Mouse (Mus musculus) cerebellum, adult 11 months (tissue): Measurements from ENCODE around the gene Lgals12.

Experiments used
- DNase-seq: peaks from one replicate; pipeline ENCODE4 v3.0.0; 2022

Lgals12 gene

DNA sequence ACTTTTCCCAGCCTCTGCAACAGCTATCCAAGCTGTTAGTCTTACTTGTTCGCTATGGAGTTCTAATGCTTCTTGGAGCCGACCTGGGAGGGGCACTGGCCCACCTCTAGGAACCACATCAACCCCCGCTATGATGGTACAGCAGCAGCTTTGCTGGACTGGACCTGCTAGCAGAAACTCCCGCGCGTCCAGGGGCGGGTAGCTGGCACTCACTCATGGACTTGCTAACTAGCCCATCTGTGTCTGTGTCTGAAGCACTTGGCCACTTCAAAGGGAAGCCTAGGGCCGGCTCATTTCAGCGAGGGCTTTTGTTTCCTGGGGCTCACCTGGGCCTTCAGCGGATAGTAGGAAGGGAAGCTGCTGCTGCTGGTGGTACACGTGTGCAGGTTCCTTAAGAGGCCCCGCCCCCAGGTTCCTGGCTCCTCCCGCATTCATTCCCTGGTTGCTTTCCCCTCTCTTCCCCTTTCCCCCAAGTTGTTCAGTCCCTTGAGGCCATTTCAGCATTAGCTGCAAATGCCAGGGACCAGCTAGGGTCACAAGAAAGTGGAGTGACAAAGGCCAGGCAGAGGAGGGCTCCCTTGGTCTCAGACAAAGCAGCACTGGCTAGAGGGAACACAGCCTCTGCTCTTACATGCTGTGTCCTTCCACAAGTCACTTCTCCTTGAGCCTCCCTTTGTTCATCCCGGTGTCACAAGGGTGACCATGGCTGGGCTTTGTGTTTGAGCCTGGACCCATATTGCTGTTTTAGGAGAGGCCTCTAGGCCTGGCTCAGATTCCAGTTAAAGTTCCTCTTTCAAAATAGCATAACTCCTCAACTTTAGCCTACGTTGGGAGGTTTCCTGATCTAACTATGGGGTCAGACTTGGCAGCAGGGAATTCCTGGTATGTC is at the start of gene Lgals12:
Gene Lgals12 (minus strand): TSS at position 393 of the 889 bp plus-strand sequence.
- no peak for DNase-seq

DNA sequence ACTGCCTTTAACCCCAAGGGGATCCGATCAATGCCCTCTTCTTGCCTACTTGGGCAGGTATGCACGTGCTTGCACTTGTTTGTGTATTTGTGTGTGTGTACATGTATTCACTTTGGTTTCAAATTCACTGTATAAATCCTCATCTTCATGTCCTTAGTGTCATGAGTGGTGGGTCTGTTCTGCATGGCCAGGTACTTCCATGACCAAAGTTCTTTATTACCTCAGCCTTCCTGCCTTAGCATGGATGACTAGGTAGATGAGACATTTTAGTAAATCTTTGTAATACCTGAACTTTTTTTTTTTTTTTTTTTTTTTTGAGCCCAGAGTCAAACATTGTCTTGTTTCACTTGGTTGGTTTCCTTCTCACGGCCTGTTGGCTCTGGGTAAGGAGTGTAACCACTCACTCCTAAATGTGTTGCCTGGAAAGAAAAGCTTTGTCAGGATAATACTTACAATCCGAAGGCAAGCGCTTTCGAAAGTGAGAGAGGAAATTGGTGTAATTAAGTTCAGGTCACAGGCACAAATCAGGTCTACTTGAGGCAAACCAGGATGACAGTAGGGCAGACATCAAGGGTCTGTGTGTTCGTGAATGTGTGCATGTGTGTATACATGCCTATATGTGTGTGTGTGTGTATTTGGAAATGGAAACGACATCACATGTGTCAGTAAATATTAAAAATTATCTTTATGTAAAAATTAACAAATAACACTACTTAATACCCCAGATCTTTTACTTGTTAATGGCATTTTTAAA is 42.1 kb upstream of the Lgals12 start:
- DNase-seq: no peak

DNA sequence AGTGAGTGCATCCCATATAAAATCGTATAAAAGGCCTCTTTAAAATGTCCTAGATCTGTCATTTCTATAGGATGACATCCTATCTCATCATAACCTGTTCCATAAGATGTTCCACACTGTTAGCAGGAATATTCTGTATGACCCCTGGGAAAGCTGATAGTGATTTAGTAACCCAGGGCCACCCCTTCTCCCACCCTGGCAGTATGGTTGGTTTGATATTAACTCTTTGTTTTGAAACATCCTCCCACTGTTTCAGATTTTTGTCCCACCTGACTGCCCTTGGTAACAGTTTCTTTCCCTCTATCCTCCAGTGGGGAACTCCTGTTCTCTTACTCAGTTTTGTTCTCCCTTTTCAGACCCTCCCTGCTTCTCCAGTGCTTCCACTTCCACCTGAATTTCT is 26.8 kb upstream of the Lgals12 start:
- no peak for DNase-seq

DNA sequence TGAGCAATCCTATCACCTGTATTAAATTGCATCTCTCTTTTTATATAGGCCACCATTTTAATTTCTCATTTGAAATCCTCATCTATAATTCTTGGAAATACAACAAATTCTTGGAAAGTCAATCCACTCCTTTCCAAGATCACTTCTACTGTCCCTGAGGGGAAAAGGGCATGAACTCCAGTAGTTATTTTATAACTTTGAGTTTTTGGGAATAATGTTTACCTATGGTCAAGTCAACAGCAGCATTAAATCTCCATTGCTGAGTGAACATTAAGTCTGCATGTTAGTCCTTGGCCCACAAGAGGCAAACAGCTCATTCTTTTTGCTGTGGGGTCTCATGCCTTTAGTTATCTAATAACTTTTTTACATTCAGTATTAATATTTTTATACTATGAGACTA is 26.0 kb upstream of the Lgals12 start:
- no peak for DNase-seq

DNA sequence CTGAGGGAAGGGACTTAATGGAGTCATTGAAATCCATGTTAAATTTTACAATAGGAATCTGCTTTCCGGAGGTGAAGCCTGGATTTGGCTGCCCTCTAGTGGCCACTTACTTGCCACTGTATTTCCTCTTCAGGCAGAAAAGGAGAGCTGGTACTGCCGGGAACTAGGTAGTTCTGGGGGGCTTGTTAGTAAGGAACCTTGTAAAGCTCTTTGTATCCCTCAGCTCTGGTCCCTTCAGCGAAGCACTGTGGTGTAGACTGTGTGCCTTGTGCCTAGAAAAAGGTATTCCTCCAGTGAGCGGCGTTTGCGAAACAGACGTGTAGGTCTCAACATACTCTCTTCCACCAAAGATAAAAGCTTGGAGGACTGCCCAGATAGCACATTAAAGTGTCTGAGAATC is 10.7 kb upstream of the Lgals12 start:
- peak; percentile 33 for DNase-seq

DNA sequence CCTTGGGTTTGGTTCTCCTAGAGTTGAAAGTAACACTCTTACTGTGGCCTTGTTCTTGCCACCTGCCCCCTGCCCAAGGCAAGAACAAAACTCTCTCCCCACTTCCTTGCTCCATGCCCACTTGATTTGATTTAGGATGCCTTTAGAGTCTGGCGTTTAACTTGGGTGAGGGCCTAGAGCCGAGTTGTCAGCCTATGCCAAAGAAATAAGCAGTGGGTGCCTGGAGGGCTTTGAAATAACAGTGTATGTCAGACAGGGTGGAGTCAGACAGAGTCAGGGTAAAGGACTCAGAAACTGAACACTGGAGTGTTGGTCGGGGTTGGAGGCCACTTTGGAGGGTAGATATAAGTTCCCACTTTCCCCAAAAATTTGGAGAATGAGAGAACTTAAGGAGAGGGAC is 10.1 kb upstream of the Lgals12 start:
- no peak for DNase-seq

DNA sequence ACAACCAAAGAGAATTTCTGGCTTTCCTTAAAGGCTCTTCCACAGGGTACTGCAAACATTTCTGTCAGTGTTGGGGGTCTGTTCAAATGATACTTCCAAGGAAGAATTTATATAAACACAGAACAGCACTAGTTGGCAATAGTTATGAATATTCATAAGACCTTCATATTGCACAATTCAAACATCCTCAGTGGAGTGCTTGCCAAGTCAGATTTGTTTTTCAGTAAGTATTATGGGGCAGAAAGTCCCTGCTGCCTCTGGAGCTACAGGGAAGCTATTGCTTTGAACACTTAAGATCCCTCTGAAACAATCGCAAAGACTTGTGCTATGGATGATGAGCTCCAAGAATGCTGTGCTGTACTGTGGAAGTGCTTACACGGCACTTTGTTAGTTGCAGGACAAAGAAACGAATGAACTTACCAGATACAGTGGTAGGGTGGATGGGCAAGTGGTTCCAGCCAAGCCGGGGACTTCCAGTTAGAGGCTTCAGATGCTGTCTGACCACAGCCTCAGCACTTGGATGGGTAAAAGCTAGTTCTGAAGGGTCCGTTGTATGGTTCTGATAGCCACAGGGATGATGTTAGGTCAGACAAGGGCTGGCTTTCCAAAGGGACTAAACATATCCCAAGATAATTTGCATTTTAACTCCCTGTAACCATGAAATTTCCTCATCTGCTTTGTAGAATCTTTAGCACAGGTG is 9.4 kb upstream of the Lgals12 start:
- DNase-seq: no peak

DNA sequence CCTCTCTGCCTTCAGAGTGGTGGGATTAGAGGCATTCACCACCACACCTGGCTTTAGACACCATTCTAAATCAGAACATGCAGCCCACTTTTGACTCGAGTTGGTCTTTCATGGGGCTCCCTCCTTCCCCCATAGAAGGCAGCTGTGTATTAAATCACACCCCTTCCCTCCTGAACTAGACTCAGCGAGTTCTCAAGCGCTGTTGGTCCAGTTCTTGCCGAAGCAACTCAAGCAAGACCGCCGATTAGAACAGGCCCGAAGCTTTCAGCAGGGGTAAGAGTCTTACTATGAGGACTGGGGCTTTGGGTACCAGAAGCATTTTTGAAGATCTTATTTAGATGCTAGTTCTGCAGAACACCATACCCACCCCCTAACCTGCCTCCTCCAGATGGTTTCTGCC is 6.2 kb upstream of the Lgals12 start:
- DNase-seq: no peak

DNA sequence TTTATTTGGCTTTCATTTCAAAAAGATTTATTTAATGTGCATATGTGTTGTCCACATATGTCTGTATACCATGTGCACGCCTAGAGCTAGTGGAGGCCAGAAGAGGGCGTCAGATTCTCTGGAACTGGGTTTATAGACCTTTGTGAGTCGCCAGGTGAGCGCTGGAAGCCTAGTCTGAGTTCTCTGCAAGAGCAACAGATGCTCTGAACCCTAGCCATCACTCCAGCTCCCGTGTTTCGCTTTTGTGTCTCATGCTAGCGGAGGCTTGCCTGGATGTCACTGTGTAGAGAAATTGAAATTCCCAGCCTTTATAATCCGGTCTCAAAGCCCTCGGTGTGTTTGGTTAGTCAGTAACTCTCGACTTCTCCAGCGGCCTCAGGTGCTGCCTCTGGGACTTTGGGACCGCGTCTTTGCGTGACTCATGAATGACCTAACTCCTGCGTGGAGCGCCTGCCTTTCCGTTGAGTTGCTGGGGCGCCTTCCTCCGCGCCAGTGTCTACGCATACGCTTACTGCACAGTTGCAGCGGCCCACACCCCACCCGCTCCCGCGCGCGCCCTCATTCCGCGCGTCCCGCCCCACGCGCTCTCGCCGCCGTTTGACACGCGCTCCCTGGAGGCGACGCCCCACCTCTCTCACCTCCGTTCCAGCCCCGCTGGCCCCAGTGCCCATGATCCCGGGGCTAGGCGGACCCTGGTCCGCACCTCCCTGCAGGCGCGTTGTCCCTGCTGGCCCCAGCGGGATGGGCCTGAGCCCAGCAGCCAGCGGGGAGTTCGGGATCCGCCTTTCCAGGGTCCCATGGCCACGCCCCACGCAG is 5.2 kb upstream of the Lgals12 start, which contains the start of gene Hrasls5:
Gene Hrasls5 (plus strand): TSS at position 600 of the 816 bp plus-strand sequence.
- no peak for DNase-seq

DNA sequence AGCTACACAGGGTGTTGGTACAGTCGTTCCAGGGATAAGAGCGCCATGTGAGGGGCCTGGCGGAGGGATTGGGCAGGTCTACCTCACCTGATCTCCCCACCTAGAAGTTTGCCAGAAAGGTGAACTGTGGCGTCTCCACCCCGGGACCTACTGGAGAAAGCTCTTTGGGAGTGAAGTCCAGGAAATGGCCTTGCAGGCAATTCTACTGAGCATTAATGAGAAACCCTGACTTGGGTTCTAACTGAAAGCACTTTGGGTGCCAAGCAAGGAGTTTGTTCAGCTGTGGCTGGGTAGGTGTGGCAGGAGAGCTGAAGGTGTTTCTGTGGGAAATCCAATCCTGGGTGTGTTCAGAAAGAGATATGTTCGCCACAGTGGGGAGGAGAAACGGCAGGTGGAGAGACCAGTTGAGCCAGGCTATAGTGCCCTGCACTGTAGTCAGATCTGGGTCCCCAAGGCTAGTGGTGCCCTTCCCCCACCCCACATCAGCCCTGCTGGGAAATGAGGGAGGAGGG is 753 bp upstream of the Lgals12 start:
- DNase-seq: no peak

DNA sequence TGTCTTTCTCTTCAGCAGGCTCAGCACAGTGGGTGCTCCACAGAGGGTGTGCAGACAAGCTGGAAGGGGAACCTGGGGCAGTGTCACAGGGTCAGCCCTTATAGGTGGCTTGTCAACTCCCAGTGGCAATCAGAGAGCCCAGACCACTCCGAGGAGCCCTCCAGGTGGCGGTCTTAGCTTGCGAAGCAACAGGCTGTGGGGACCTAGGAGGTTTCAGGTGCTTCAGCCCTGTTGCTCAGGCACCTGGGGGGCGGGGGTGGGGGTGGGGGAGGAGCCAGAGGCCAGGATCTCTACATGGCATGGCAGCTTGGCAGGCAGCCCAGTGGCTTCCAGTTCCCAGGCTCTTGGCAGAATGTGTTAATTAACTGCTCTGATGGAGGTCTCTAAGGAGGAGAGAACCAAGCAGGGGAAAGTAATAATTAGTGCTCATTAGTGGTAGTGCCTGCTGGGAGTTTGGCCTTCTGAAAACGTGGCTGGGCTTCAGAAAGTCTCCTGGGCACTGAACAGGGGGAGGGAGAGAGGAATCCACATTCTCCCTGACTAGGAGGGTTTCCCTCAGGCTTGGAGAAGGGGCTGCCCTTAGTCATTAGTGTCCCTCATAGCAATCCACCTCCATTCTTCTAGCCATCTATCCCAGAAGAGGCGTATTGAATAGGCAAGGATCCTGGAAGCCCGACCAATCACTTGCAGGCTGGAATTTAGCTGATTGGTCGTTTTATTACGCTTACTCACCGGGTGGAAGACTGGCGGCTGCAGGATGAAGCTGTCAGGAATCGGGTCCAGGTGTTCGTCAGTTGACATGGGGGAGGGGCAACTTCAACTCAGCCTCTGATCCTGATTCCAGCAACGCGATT is 836 bp downstream of the Lgals12 start:
- DNase-seq: no peak

DNA sequence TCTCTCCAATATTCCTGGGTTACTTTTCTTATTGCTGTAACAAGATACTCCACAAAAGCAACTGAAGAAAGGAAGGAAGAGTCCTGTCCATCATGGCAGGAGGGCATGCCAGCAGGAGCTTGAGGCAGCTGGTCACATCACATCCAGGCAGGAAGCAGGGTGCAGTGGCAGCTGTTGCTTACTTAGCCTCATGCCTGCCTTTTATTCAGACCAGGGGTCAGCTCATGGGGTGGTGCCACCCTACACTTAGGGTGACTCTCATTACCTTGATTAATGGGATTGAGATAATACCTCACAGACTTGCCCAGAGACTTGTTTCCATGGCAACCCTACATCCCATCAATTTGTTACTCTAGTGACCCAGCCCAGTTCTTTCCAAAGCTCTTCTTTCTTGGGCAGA is 2.0 kb downstream of the Lgals12 start:
- DNase-seq: no peak

DNA sequence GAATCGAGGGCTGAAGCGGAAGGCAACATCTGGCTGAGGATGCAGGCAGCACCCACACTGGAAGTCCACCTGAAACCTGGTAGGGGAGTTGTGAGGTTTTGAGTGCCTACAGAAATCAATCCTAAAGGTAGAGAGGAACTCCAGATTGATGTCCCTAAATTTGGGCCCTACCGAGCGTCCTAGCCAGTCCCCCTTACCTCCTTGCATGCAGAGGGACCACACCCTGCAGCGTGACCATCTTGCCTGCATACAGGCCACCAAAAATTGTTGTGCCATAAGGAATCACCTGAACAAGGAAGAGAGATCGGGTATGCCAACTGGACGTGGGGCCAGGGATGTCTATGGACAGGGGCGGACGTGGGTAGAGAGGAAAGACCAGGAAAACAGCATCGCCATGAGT is 2.9 kb downstream of the Lgals12 start:
- DNase-seq: no peak

DNA sequence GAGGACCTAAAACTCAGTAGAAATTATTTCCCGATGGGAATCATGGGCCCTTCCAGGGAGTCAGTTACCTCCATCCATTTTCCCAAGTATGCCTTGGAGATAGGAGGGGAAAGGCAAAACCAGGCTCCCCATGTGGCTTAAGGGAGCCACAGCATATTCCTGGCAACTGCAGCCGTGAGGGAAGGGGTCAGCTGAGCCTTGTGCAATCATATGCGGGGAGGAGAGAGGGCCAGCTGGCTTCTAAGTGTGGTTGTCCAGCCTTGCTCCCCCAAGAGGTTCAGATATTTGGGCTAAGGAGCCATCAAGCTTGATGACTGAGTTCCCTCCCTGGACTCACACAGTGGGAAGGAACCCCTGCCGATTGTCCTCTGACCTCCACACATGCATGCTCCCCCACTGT is 5.4 kb downstream of the Lgals12 start:
- no peak for DNase-seq

DNA sequence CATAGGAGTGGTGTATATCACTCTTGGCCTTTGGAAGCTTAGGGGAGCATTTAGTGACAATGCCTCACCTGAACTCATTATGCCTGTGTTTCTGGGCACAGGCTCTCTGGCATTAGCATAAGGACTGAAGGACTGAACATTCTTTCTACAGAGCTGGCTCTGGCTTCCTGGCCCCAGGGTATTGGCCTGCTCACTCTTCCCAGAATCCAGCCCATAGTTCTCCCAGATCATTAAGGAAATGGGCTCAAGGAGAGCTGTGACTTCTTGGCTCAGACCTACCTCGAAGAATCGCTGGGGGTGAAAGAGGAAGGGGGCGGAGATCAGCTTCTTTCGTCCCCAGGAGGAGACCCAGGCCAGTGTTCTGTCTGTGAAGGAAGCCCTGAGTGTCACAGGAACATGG is 8.5 kb downstream of the Lgals12 start:
- no peak for DNase-seq

DNA sequence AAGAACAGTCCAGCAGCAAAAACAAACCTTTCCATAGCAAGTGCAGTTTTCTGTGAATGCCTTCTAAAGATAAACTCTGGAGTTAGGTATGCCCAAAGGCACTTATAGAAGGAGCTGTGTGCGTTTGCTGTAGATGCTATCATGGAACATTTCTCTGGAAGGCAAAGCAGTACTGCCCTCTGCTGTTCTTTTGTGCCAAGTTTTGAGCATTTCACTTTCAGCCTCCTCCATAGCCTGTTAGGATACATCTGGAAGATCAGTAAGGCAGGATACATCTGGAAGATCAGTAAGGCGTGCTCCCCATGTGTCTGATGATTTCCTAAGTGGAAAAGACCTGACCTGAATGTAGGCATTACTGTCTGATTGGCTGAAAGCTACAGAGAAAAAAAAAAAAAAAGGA is 11.5 kb downstream of the Lgals12 start:
- DNase-seq: no peak

DNA sequence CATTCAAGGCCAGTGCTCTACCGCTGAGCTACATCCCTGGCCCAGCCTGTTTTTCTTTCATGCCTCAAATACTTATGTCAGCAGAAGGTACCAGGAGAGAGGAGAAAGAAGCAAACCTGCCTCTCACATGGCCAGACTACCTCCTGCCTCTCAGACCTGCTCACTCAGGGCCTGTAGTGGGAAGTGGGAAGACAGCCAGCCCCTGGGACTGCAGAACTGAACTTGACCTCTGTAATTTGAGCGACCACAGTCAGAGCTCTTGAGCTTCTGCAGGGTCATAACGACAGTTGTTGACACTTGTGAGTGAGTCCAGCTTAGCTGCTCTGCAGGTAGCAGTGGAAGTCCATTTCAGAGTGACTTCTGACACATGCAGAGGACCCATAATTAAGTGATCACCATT is 15.0 kb downstream of the Lgals12 start:
- no peak for DNase-seq

DNA sequence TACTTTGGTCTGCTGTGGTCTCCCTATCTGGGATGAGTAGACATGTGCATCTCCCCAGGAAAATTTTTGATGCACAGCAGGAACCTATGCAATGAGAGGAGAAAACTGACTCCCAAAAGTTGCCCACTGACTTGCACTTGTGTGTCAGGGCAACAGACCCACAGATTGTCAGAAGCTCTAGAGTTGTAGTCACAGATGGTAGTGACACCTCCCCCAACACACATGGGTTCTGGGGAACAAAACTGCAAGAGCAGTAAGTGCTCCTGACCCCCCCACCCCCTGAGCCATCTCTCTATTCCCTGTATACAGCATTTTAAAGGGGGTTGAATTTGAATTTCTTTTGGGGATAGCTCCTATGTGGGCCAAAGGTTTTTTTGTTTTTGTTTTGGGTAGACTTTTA is 16.2 kb downstream of the Lgals12 start:
- no peak for DNase-seq

DNA sequence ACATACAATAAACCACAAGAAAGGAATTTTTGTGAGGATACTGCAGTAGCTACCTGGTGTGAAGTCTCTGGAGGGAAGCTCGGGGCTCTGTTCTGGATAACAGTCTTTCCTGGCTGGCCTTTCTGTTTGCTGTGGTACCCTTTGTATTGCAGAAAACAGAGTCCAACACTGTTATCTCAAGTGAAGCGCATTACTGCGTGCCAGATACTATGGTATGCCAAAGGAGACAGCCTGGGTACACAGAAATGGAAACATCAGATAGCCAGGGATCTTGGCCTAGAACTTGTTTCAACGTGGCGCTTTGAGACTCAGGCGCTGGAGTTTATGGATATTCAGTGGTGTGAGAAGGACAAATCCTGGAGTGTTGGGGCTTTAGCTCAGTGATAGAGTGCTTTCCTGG is 21.2 kb downstream of the Lgals12 start:
- no peak for DNase-seq

DNA sequence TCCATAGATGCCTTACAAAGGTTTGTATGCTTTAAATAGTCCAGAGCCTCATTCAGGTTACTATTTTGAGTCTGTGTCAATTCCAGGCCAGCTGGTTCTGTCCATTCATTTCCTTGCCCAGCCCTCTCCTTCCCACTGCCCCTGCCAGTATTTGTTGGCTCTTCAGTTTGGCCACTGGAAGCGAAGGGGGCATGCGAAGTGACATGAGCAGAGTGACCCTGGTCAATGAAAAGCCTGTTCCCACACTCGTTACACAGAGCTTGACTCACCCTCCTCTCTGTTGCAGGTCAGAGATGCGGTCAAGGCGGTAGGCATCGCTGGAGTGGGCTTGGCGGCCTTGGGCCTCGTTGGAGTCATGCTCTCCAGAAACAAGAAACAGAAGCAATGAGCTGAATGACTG is 21.7 kb downstream of the Lgals12 start:
- no peak for DNase-seq

DNA sequence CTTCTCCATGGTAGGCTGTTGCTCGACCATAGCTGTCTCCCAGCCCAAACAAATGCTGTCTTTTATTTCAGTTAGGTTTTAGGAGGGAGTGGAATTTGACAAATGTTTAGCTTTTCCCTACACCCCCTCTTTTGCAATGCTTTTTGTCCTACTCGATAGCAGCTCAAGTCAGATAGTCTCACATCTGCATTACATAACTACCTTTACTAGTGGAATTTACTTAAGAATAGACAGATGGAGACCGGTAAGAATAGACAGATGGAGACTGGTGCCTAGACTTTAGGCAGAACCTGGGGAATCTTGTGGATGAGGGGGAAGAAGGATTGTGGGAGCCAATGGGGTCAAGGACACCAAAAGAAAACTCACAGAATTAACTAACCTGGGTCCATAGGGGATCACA is 23.4 kb downstream of the Lgals12 start:
- no peak for DNase-seq

DNA sequence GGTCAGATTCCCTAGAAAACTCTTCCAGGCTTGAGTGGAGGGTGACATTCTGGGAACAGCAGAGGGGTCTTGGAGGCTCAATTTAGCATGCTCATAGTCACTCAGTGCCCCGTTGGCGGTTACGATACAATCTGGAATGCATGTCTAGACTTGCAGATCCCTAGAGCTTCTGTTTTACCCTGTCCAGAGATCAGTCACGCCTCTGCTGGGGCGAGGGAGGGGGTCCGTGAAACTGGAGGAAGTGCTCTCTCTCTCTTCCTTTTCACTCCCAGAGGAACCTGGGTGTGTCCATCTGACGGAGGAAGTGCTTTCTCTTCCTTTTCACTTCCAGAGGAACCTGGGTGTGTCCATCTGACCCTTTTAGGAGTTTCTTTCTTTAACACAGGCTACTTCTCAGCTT is 23.9 kb downstream of the Lgals12 start:
- no peak for DNase-seq
